Mouse (Mus musculus): ENCODE measurements at regions not wholly inside any gene's neighbourhood (a gene's known extent, or its start where the extent isn't known, plus 50 kb on each side); places are given as distances from the start of the nearest gene placed in this dataset.
"Not testable (repeated sequence)": the region's sequence is repeated elsewhere in the genome, so short reads cannot be mapped to it uniquely, and the experiment has no call there.

- Histone ChIP-seq H3K4me2 (no peak overlapping the region), H3K9me3 (no peaks in the 10 kb centered on the region), H3K9ac (no peak overlapping the region), H3K27ac (no peak overlapping the region), H3K4me1 (no peaks in the 10 kb centered on the region), H3K36me3 (no peaks in the 10 kb centered on the region), H3K27me3 (no peaks in the 10 kb centered on the region), H3K4me3 (no peak overlapping the region)
- 76% methylated on average over 1 of the region's 1 CpGs for WGBS
- ATAC-seq (ENCODE audit: insufficient number of reproducible peaks, insufficient read depth, low FRiP score, low TSS enrichment, low read depth): no peak
These were observed 93.0 kb upstream of the Palmd start for GRCm38 (mm10) chr3:117061831-117062230.

- no peaks in the 10 kb centered on the region for H3K27me3 ChIP-seq
- 70% methylated on average over 6 of the region's 6 CpGs for WGBS
- H3K9me3 ChIP-seq: no peaks in the 10 kb centered on the region
- no peaks in the 10 kb centered on the region for H3K4me1 ChIP-seq
- H3K36me3 ChIP-seq: no peaks in the 10 kb centered on the region
- no peak overlapping the region for H3K4me2 ChIP-seq
- no peak overlapping the region for H3K9ac ChIP-seq
- no peak for ATAC-seq (ENCODE audit: insufficient number of reproducible peaks, insufficient read depth, low FRiP score, low TSS enrichment, low read depth)
- no peak overlapping the region for H3K4me3 ChIP-seq
- H3K27ac ChIP-seq: no peak overlapping the region
These were observed 92.4 kb upstream of the Palmd start for GRCm38 (mm10) chr3:117061182-117061581.

DNA sequence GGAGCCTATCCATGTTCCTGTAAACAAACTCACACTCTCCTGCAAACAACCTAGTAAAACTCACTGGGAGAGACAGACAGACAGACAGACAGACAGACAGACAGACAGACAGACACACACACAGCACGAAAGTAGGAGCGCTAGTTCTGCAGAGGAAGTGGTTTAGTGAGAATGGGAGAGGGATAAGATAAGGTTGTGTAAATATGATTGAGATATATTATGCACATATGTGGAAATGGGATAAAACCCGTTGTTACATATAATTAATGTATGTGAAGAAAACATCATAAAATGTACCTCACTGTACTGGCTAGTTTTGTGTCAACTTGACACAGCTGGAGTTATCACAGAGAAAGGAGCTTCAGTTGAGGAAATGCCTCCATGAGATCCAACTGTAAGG is 85.9 kb upstream of the Palmd start:
- not testable (repeated sequence) for ATAC-seq (ENCODE audit: insufficient number of reproducible peaks, insufficient read depth, low FRiP score, low TSS enrichment, low read depth); H3K4me3 ChIP-seq; H3K27me3 ChIP-seq; H3K27ac ChIP-seq; H3K4me2 ChIP-seq; H3K4me1 ChIP-seq; H3K9ac ChIP-seq; H3K9me3 ChIP-seq; H3K36me3 ChIP-seq
- 89% methylated on average over 3 of the region's 3 CpGs for WGBS

DNA sequence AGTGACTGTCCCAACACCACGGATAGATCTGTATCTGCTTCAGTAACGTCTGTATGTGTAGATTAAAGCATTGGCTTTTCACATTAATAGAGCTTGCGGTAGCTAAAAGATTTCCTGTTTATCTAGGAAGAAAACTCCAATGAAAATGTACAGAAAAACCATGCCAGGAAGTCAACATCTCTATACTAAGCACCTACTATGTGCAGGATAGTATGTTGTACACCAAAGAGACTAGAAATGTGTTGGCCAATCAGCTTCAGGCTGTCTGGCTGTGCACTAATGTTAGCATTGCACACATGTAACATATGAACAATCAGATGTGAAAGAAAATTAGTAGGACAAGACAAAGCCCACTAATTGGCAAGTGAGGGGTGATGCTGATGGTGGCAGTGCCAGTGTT is 82.6 kb upstream of the Palmd start:
- WGBS: 71% methylated on average over 3 of the region's 3 CpGs
- H3K27me3 ChIP-seq: no peaks in the 10 kb centered on the region
- H3K4me2 ChIP-seq: no peak overlapping the region
- no peaks in the 10 kb centered on the region for H3K36me3 ChIP-seq
- H3K4me3 ChIP-seq: no peak overlapping the region
- H3K27ac ChIP-seq: no peak overlapping the region
- no peak overlapping the region for H3K9ac ChIP-seq
- no peaks in the 10 kb centered on the region for H3K4me1 ChIP-seq
- no peak for ATAC-seq (ENCODE audit: insufficient number of reproducible peaks, insufficient read depth, low FRiP score, low TSS enrichment, low read depth)
- no peaks in the 10 kb centered on the region for H3K9me3 ChIP-seq

DNA sequence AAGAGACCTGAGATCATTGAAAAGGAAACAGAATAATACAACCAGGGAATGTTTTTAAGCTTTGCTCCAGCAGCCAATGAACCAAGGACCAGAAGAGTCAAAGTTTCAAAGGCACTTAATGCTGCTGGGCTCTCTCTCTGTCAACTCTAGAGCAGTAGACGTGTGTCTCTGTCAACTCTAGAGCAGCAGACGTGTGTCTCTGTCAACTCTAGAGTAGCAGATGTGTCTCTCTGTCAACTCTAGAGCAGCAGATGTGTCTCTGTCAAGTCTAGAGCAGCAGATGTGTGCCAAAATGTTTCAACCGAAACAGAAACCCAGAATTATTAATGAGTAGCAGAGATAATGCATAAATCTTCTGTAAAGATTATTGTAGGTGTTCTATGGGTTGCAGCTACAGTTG is 82.1 kb upstream of the Palmd start:
- H3K4me1 ChIP-seq: no peaks in the 10 kb centered on the region
- no peak for ATAC-seq (ENCODE audit: insufficient number of reproducible peaks, insufficient read depth, low FRiP score, low TSS enrichment, low read depth)
- no peaks in the 10 kb centered on the region for H3K9me3 ChIP-seq
- no peak overlapping the region for H3K4me3 ChIP-seq
- no peak overlapping the region for H3K9ac ChIP-seq
- H3K36me3 ChIP-seq: no peaks in the 10 kb centered on the region
- no peak overlapping the region for H3K27ac ChIP-seq
- H3K27me3 ChIP-seq: no peaks in the 10 kb centered on the region
- no peak overlapping the region for H3K4me2 ChIP-seq
- WGBS: 51% methylated on average over 3 of the region's 3 CpGs

DNA sequence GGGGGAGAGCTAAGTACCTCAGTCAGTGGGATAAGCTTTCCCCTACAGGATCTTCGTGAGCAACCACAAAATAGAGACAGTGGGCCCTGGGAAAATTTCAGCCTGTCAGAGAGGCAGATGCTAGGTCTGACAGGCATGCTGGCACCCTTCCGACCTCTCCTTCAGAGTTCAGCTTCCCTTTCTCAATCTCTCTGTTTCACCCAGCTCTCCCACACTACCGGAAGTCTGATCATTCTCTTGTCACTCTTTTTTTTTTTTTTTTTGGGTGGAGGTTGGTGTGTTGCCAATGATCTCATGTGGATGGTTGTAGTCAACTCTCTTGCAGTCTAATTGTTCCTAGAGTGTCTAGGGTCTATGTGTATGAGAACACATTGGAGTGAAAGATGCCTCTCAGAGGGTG is 80.6 kb upstream of the Palmd start:
- ATAC-seq (ENCODE audit: insufficient number of reproducible peaks, insufficient read depth, low FRiP score, low TSS enrichment, low read depth): no peak
- no peak overlapping the region for H3K9ac ChIP-seq
- H3K27me3 ChIP-seq: no peaks in the 10 kb centered on the region
- H3K36me3 ChIP-seq: no peaks in the 10 kb centered on the region
- no peak overlapping the region for H3K4me3 ChIP-seq
- 66% methylated on average over 3 of the region's 3 CpGs for WGBS
- H3K9me3 ChIP-seq: no peaks in the 10 kb centered on the region
- H3K4me2 ChIP-seq: no peak overlapping the region
- no peak overlapping the region for H3K27ac ChIP-seq
- H3K4me1 ChIP-seq: no peaks in the 10 kb centered on the region

DNA sequence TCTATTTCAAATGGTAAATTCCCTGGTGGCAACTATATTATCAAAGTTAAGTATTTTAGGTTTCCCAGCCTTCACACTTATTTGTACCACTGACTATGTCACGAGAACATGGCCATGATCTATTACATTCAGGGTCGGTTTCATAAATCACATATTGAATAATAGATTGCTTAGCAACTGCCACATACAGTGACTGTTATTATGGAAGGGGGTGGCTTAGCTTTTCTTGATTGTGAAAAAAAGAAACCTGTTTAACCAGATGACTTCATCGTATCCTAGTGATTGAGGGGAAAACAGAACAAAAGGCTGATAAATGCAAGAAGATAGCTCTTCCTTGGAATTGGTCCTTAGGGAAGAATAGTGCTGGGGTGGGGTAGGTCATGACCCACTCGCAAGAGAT is 76.0 kb upstream of the Palmd start:
- ATAC-seq (ENCODE audit: insufficient number of reproducible peaks, insufficient read depth, low FRiP score, low TSS enrichment, low read depth): no peak
- no peak overlapping the region for H3K27ac ChIP-seq
- 72% methylated on average over 4 of the region's 4 CpGs for WGBS

DNA sequence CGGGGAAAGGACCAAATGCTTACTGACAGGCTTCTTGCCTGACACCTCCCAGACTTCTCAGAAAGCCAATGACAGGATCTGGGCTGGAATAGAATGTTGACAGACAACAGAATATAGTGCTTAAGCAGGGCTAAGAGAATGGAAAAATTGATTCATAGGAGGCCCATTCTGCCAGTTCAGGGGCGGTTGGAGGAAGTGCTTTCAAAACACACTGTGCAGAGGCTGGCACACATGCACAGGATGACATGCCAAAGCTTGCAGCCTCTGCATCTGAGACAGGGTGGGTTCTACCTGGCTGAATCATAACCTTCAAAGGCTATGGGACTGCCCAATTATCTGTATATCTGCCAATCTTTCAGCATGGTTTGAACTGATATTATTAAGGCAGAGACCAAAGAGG is 75.5 kb upstream of the Palmd start:
- Histone ChIP-seq H3K4me3 (no peak overlapping the region), H3K36me3 (no peaks in the 10 kb centered on the region), H3K4me2 (no peak overlapping the region), H3K27ac (no peak overlapping the region), H3K4me1 (no peaks in the 10 kb centered on the region), H3K9ac (no peak overlapping the region), H3K9me3 (no peaks in the 10 kb centered on the region), H3K27me3 (no peaks in the 10 kb centered on the region)
- ATAC-seq (ENCODE audit: insufficient number of reproducible peaks, insufficient read depth, low FRiP score, low TSS enrichment, low read depth): 0 out of 2 replicates have a peak, but pooled peaks have one; percentile 56
- 70% methylated on average over 2 of the region's 2 CpGs for WGBS

More for the DNA sequence above, 76.0 kb upstream of the Palmd start:
- Histone ChIP-seq H3K36me3 (no peaks in the 10 kb centered on the region), H3K4me3 (no peak overlapping the region), H3K4me2 (no peak overlapping the region), H3K9ac (no peak overlapping the region), H3K4me1 (no peaks in the 10 kb centered on the region), H3K9me3 (no peaks in the 10 kb centered on the region), H3K27me3 (no peaks in the 10 kb centered on the region)

- Histone ChIP-seq H3K27ac (no peak overlapping the region), H3K4me1 (no peaks in the 10 kb centered on the region), H3K4me3 (no peak overlapping the region), H3K9me3 (no peaks in the 10 kb centered on the region), H3K36me3 (no peaks in the 10 kb centered on the region), H3K27me3 (no peaks in the 10 kb centered on the region), H3K9ac (no peak overlapping the region), H3K4me2 (no peak overlapping the region)
- ATAC-seq (ENCODE audit: insufficient number of reproducible peaks, insufficient read depth, low FRiP score, low TSS enrichment, low read depth): no peak
- WGBS: 78% methylated on average over 1 of the region's 1 CpGs
These were observed 70.1 kb upstream of the Palmd start for GRCm38 (mm10) chr3:117038928-117039300.

GRCm38 (mm10) chr3:117038280-117038927 is 69.6 kb upstream of the Palmd start:
- no peak overlapping the region for H3K27ac ChIP-seq
- no peaks in the 10 kb centered on the region for H3K27me3 ChIP-seq
- no peak for ATAC-seq (ENCODE audit: insufficient number of reproducible peaks, insufficient read depth, low FRiP score, low TSS enrichment, low read depth)
- 65% methylated on average over 4 of the region's 4 CpGs for WGBS
- no peak overlapping the region for H3K4me2 ChIP-seq
- no peak overlapping the region for H3K9ac ChIP-seq
- no peaks in the 10 kb centered on the region for H3K36me3 ChIP-seq
- no peak overlapping the region for H3K4me3 ChIP-seq
- H3K9me3 ChIP-seq: no peaks in the 10 kb centered on the region
- no peaks in the 10 kb centered on the region for H3K4me1 ChIP-seq
